Mouse (Mus musculus) CD4-positive, CD25-positive, alpha-beta regulatory T cell, adult 4 months (primary cell): ENCODE measurements around the gene Vax1. TPM values are rescaled to one million over a fixed set of nuclear protein-coding genes. Genes with fewer than 3 reads are reported as not detected.

Source experiments
- polyA plus RNA-seq, 2 experiments: library from polyadenylated mRNA; unstranded; fragments of 100-300 nt; shearing (Covaris generic); gene quantifications; one replicate each; pipeline ENCODE4 v1.2.1; 2017

The Vax1 gene
- polyA plus RNA-seq, 2 experiments from 2014 or later, result not detected

Other genes with a start within 250 kb of the Vax1 start
- gene Eno4, start 226.6 kb downstream of the Vax1 start, polyA plus RNA-seq, result not detected
- 1 to 10 TPM in 1 of 2 experiments, under 1 TPM in 1; 0.98 to 2.1 TPM for gene Hspa12a, start 226.4 kb downstream of the Vax1 start, polyA plus RNA-seq
- gene Shtn1, start 94.0 kb downstream of the Vax1 start, polyA plus RNA-seq, result 1 to 10 TPM in 1 of 2 experiments, under 1 TPM in 1; 0.90 to 2.9 TPM
- gene Kcnk18, start 49.2 kb upstream of the Vax1 start, polyA plus RNA-seq, result not detected
- gene Slc18a2, start 90.8 kb upstream of the Vax1 start, polyA plus RNA-seq, result 10 to 100 TPM; 21.1 to 28.6 TPM
- 100 to 1,000 TPM in 1 of 2 experiments, 10 to 100 TPM in 1; 76.5 to 637 TPM for gene Rps12-ps3, start 152.2 kb upstream of the Vax1 start, polyA plus RNA-seq
- gene Pdzd8, start 175.7 kb upstream of the Vax1 start, polyA plus RNA-seq, result 10 to 100 TPM in 1 of 2 experiments, 1 to 10 TPM in 1; 6.2 to 10.1 TPM